Mouse (Mus musculus) MEL (cell line): Measurements from ENCODE around the gene Gria4. TPM values are rescaled to one million over a fixed set of nuclear protein-coding genes. Genes with fewer than 3 reads are reported as not detected.

Experiments
- DNase-seq: peaks from one replicate; pipeline ENCODE4 v3.0.0; 2011; ENCODE audit warnings: low read depth, low spot score
- H3K27ac ChIP-seq: 2 replicates; pipeline ENCODE4 v1.5.1; 2012; ENCODE audit warnings: low read depth, mild to moderate bottlenecking, control low read depth, low read length, moderate library complexity; ENCODE audit not compliant: control insufficient read depth
- H3K27me3 ChIP-seq, 2 experiments: fragments of 150-350 bp in 1 of 2; sonication (generic) in 1 of 2; 2 replicates each; pipeline ENCODE4 v1.6.1; 2012; ENCODE audit warnings: low read length in 2 of 2, mild to moderate bottlenecking in 2 of 2, improper control_type of control experiment in 1 of 2, moderate library complexity in 1 of 2; ENCODE audit not compliant: insufficient read depth in 2 of 2, control insufficient read depth in 1 of 2
- H3K36me3 ChIP-seq, 2 experiments: 2 replicates each; pipeline ENCODE4 v1.6.1; 2012 to 2014; ENCODE audit warnings: low read length in 2 of 2, improper control_type of control experiment in 1 of 2, inconsistent platforms in 1 of 2, mild to moderate bottlenecking in 1 of 2; ENCODE audit not compliant: insufficient read depth in 2 of 2, control insufficient read depth in 1 of 2
- H3K4me1 ChIP-seq, 2 experiments: fragments of 150-350 bp in 1 of 2; sonication (generic) in 1 of 2; 2 replicates each; pipeline ENCODE4 v1.6.1; 2012; ENCODE audit warnings: low read length in 2 of 2, improper control_type of control experiment in 1 of 2, mild to moderate bottlenecking in 1 of 2; ENCODE audit not compliant: insufficient read depth in 2 of 2, control insufficient read depth in 1 of 2
- H3K4me3 ChIP-seq, 2 experiments: fragments of 150-350 bp in 1 of 2; sonication (generic) in 1 of 2; 2 replicates each; pipeline ENCODE4 v1.5.1; 2012; ENCODE audit warnings: low read depth in 2 of 2, low read length in 2 of 2, mild to moderate bottlenecking in 2 of 2, moderate library complexity in 2 of 2, control low read depth in 1 of 2, improper control_type of control experiment in 1 of 2; ENCODE audit not compliant: control insufficient read depth in 1 of 2, insufficient read depth in 1 of 2
- H3K79me2 ChIP-seq: 2 replicates; pipeline ENCODE4 v1.6.1; 2012; ENCODE audit warnings: mild to moderate bottlenecking, low read length, moderate library complexity; ENCODE audit not compliant: control insufficient read depth, poor library complexity, insufficient read depth
- H3K9ac ChIP-seq: 2 replicates; pipeline ENCODE4 v1.6.1; 2012; ENCODE audit warnings: low read depth, mild to moderate bottlenecking, control low read depth, low read length, moderate library complexity; ENCODE audit not compliant: control insufficient read depth, poor library complexity, severe bottlenecking
- H3K9me3 ChIP-seq: fragments of 150-350 bp; sonication (generic); replicated peaks from 2 replicates; pipeline ENCODE4 v1.6.1; 2012; ENCODE audit warnings: mild to moderate bottlenecking, low read length, improper control_type of control experiment, moderate library complexity; ENCODE audit not compliant: insufficient read depth
- CHD1 ChIP-seq: IDR thresholded peaks from 2 replicates; pipeline ENCODE4 v1.6.1; 2012; ENCODE audit warnings: low read depth, mild to moderate bottlenecking, inconsistent platforms, low read length, improper control_type of control experiment
- CHD2 ChIP-seq: IDR thresholded peaks from 2 replicates; pipeline ENCODE4 v1.6.1; 2011; ENCODE audit warnings: low read length, improper control_type of control experiment
- CTCF ChIP-seq, 3 experiments: IDR thresholded peaks in 2 of 3; conservative IDR thresholded peaks in 1 of 3; 2 replicates each; pipeline ENCODE4 v1.5.1; 2011 to 2012; ENCODE audit warnings: low read length in 3 of 3, low read depth in 2 of 3, mild to moderate bottlenecking in 2 of 3, improper control_type of control experiment in 1 of 3, inconsistent platforms in 1 of 3, mixed read lengths in 1 of 3, moderate library complexity in 1 of 3; ENCODE audit not compliant: control insufficient read depth in 1 of 3, insufficient read depth in 1 of 3, poor library complexity in 1 of 3, severe bottlenecking in 1 of 3
- E2F4 ChIP-seq: IDR thresholded peaks from 2 replicates; pipeline ENCODE4 v1.6.1; 2011; ENCODE audit warnings: low read depth, low read length, improper control_type of control experiment, borderline replicate concordance
- ELF1 ChIP-seq: IDR thresholded peaks from 2 replicates; pipeline ENCODE4 v1.6.1; 2014; ENCODE audit warnings: low read depth, mild to moderate bottlenecking, inconsistent platforms, low read length, improper control_type of control experiment, moderate library complexity
- EP300 ChIP-seq, 2 experiments: IDR thresholded peaks; 2 replicates each; pipeline ENCODE4 v1.6.1; 2011; ENCODE audit warnings: improper control_type of control experiment in 2 of 2, low read length in 2 of 2, low read depth in 1 of 2, mild to moderate bottlenecking in 1 of 2
- ETS1 ChIP-seq: IDR thresholded peaks from 2 replicates; pipeline ENCODE4 v1.6.1; 2012; ENCODE audit warnings: low read depth, mild to moderate bottlenecking, inconsistent platforms, low read length, improper control_type of control experiment, moderate library complexity
- GABPA ChIP-seq: IDR thresholded peaks from 2 replicates; pipeline ENCODE4 v1.6.1; 2012; ENCODE audit warnings: low read depth, mild to moderate bottlenecking, inconsistent platforms, low read length, improper control_type of control experiment, moderate library complexity
- HCFC1 ChIP-seq: IDR thresholded peaks from 2 replicates; pipeline ENCODE4 v1.6.1; 2012; ENCODE audit warnings: low read depth, mild to moderate bottlenecking, inconsistent platforms, low read length, improper control_type of control experiment, moderate library complexity
- JUND ChIP-seq: IDR thresholded peaks from 2 replicates; pipeline ENCODE4 v1.6.1; 2011; ENCODE audit warnings: low read depth, mild to moderate bottlenecking, improper control_type of control experiment, low read length
- KAT2A ChIP-seq: conservative IDR thresholded peaks from 2 replicates; pipeline ENCODE4 v1.6.1; 2012; ENCODE audit warnings: low read depth, low read length, improper control_type of control experiment, inconsistent platforms
- MAFK ChIP-seq: IDR thresholded peaks from 2 replicates; pipeline ENCODE4 v1.6.1; 2011; ENCODE audit warnings: low read depth, mild to moderate bottlenecking, low read length, improper control_type of control experiment, borderline replicate concordance
- MAX ChIP-seq: IDR thresholded peaks from 2 replicates; pipeline ENCODE4 v1.6.1; 2011; ENCODE audit warnings: low read length, improper control_type of control experiment
- MAZ ChIP-seq: IDR thresholded peaks from 2 replicates; pipeline ENCODE4 v1.6.1; 2012; ENCODE audit warnings: low read depth, mild to moderate bottlenecking, inconsistent platforms, low read length, improper control_type of control experiment
- MXI1 ChIP-seq: IDR thresholded peaks from 2 replicates; pipeline ENCODE4 v1.6.1; 2011; ENCODE audit warnings: mild to moderate bottlenecking, low read depth, low read length, improper control_type of control experiment
- MYB ChIP-seq: IDR thresholded peaks from 2 replicates; pipeline ENCODE4 v1.6.1; 2011; ENCODE audit warnings: mild to moderate bottlenecking, low read depth, low read length, improper control_type of control experiment
- NELFE ChIP-seq: IDR thresholded peaks from 2 replicates; pipeline ENCODE4 v1.6.1; 2011; ENCODE audit warnings: low read depth, low read length, improper control_type of control experiment
- NRF1 ChIP-seq: IDR thresholded peaks from 2 replicates; pipeline ENCODE4 v1.6.1; 2014; ENCODE audit warnings: low read depth, mild to moderate bottlenecking, inconsistent platforms, low read length, improper control_type of control experiment, moderate library complexity; ENCODE audit not compliant: poor library complexity, insufficient read depth, severe bottlenecking
- POLR2A ChIP-seq, 2 experiments: IDR thresholded peaks; 2 replicates each; pipeline ENCODE4 v1.6.1; 2011 to 2012; ENCODE audit warnings: low read length in 2 of 2, mild to moderate bottlenecking in 2 of 2, control low read depth in 1 of 2, improper control_type of control experiment in 1 of 2, low read depth in 1 of 2, moderate library complexity in 1 of 2; ENCODE audit not compliant: control insufficient read depth in 1 of 2, insufficient read depth in 1 of 2, poor library complexity in 1 of 2
- POLR2AphosphoS2 ChIP-seq: IDR thresholded peaks from 2 replicates; pipeline ENCODE4 v1.6.1; 2011; ENCODE audit warnings: low read length, improper control_type of control experiment
- POLR2AphosphoS5 ChIP-seq: IDR thresholded peaks from 2 replicates; pipeline ENCODE4 v1.6.1; 2012; ENCODE audit warnings: low read depth, borderline replicate concordance, mild to moderate bottlenecking, inconsistent platforms, low read length, moderate library complexity, mixed read lengths
- SIN3A ChIP-seq: IDR thresholded peaks from 2 replicates; pipeline ENCODE4 v1.6.1; 2012; ENCODE audit warnings: low read length, improper control_type of control experiment, inconsistent platforms
- SMC3 ChIP-seq: IDR thresholded peaks from 2 replicates; pipeline ENCODE4 v1.6.1; 2011; ENCODE audit warnings: low read depth, low read length, improper control_type of control experiment
- TAL1 ChIP-seq: IDR thresholded peaks from 2 replicates; pipeline ENCODE4 v1.6.1; 2012; ENCODE audit warnings: mild to moderate bottlenecking, inconsistent platforms, low read length, moderate library complexity, mixed read lengths
- TCF12 ChIP-seq: IDR thresholded peaks from 2 replicates; pipeline ENCODE4 v1.6.1; 2014; ENCODE audit warnings: low read depth, mild to moderate bottlenecking, inconsistent platforms, low read length, improper control_type of control experiment, moderate library complexity
- USF2 ChIP-seq, 2 experiments: IDR thresholded peaks; 2 replicates each; pipeline ENCODE4 v1.6.1; 2011 to 2012; ENCODE audit warnings: improper control_type of control experiment in 2 of 2, low read length in 2 of 2, borderline replicate concordance in 1 of 2, inconsistent platforms in 1 of 2, low read depth in 1 of 2, mild to moderate bottlenecking in 1 of 2; ENCODE audit not compliant: insufficient read depth in 1 of 2
- ZC3H11A ChIP-seq: IDR thresholded peaks from 2 replicates; pipeline ENCODE4 v1.6.1; 2012; ENCODE audit warnings: low read depth, mild to moderate bottlenecking, inconsistent platforms, low read length, improper control_type of control experiment
- ZKSCAN1 ChIP-seq: IDR thresholded peaks from 2 replicates; pipeline ENCODE4 v1.6.1; 2012; ENCODE audit warnings: low read depth, mild to moderate bottlenecking, inconsistent platforms, low read length, improper control_type of control experiment, moderate library complexity
- ZMIZ1 ChIP-seq: IDR thresholded peaks from 2 replicates; pipeline ENCODE4 v1.6.1; 2012; ENCODE audit warnings: low read depth, mild to moderate bottlenecking, inconsistent platforms, low read length, improper control_type of control experiment, moderate library complexity
- ZNF384 ChIP-seq: IDR thresholded peaks from 2 replicates; pipeline ENCODE4 v1.6.1; 2012; ENCODE audit warnings: low read depth, mild to moderate bottlenecking, inconsistent platforms, low read length, improper control_type of control experiment
- polyA plus RNA-seq, 2 experiments: library from polyadenylated mRNA; stranded (reverse) in 1 of 2; unstranded in 1 of 2; fragments of >175 nt in 1 of 2; fragments of >200 nt in 1 of 2; gene quantifications; 2 replicates each; pipeline versions ENCODE4 v1.2.1 to v1.2.4; 2012; ENCODE audit warnings: low replicate concordance in 2 of 2, low read depth in 1 of 2; ENCODE audit not compliant: insufficient read length in 2 of 2, insufficient read depth in 1 of 2, missing spikeins in 1 of 2
- total RNA-seq: library from RNA; depleted of rRNA; stranded (reverse); fragments of 300-350 nt; gene quantifications from 2 replicates; pipeline ENCODE4 v1.2.3, GENCODE M21; 2012

The Gria4 gene
- total and polyA plus RNA-seq, 3 experiments, result not detected

DNA sequence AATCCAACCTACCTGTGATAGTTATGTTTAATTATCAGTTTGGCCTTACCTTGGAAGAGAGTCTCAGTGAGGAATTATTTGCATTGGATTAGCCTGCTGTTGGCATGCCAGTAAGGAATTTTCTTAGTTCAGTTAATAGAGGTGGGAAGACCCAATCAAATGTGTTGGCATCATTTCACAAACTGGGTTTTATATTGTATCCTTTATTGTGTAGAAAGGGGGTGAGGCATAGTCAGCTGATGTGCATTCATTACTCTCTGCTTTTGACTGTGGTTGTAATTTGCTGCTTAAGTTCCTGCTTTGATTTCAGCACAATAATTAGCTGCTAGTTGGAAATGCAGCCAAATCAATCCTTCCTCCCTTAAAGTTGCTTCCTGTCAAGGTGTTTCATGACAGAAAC, 83.7 kb downstream of the Gria4 start:
- no peaks in the 10 kb centered on the region for H3K27me3 ChIP-seq
- DNase-seq, result no peak
- H3K36me3 ChIP-seq, result no peaks in the 10 kb centered on the region
- no peaks in the 10 kb centered on the region for H3K4me1 ChIP-seq
- H3K27ac ChIP-seq, result no peak overlapping the region
- TF ChIP-seq EP300 (IDR thresholded peaks at IDR 0.05; ENCODE audit: low read depth in 1 of 2, low read length in 2 of 2), result no peak
- no peak for TF ChIP-seq POLR2A (IDR thresholded peaks at IDR 0.05; ENCODE audit: control insufficient read depth in 1 of 2, insufficient read depth in 1 of 2, low read depth in 1 of 2, low read length in 2 of 2, poor library complexity in 1 of 2)
- no peak for TF ChIP-seq NELFE
- no peak for TF ChIP-seq USF2 (IDR thresholded peaks at IDR 0.05; ENCODE audit: borderline replicate concordance in 1 of 2, insufficient read depth in 1 of 2, low read depth in 1 of 2, low read length in 2 of 2)
- TF ChIP-seq E2F4, result no peak
- no peak for TF ChIP-seq CTCF (IDR thresholded peaks at IDR 0.05 in 2 of 3, conservative IDR thresholded peaks at IDR 0.05 in 1 of 3; ENCODE audit: control insufficient read depth in 1 of 3, insufficient read depth in 1 of 3, low read depth in 2 of 3, low read length in 3 of 3, poor library complexity in 1 of 3, severe bottlenecking in 1 of 3)
- TF ChIP-seq MYB, result no peak
- TF ChIP-seq POLR2AphosphoS2, result no peak
- TF ChIP-seq ZKSCAN1, result no peak
- no peak for TF ChIP-seq POLR2AphosphoS5
- no peak for TF ChIP-seq KAT2A
- no peak for TF ChIP-seq JUND
- TF ChIP-seq CHD1, result no peak
- no peak for TF ChIP-seq TCF12
- no peak for TF ChIP-seq NRF1
- TF ChIP-seq ZC3H11A, result no peak
- no peak for TF ChIP-seq CHD2
- no peak for TF ChIP-seq MAZ
- no peak for TF ChIP-seq MXI1
- TF ChIP-seq ZMIZ1, result no peak
- H3K9me3 ChIP-seq, result no peaks in the 10 kb centered on the region
- no peak overlapping the region for H3K4me3 ChIP-seq
- no peak overlapping the region for H3K9ac ChIP-seq
- no peaks in the 10 kb centered on the region for H3K79me2 ChIP-seq

DNA sequence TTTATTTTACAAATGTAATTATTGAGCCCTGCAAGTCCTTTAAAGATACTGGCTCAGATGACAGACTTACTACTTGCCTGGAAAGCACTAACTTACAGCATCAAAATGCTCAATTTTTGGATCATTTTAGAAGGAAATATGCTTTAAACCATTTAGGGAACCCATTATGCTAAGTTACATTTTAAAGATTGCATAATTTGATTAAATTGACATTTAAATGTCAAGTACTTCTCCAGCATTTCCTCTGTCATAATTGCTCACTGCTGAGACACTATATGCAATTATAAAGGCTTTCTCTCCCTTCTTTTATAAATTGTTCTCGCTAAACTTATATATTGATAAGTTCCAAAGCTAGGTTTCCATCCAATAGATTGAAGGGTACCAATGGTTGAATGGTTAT, 108.9 kb downstream of the Gria4 start:
- H3K4me1 ChIP-seq, result no peaks in the 10 kb centered on the region
- no peaks in the 10 kb centered on the region for H3K9me3 ChIP-seq
- no peaks in the 10 kb centered on the region for H3K79me2 ChIP-seq
- H3K36me3 ChIP-seq, result no peaks in the 10 kb centered on the region
- no peak overlapping the region for H3K9ac ChIP-seq
- no peak for DNase-seq
- no peaks in the 10 kb centered on the region for H3K27me3 ChIP-seq
- no peak overlapping the region for H3K27ac ChIP-seq
- TF ChIP-seq TCF12 (no peak), MXI1 (no peak), ZKSCAN1 (no peak), MAZ (no peak), SMC3 (no peak), HCFC1 (no peak), ZC3H11A (no peak), MAFK (no peak), SIN3A (no peak), CHD2 (no peak), POLR2A (IDR thresholded peaks at IDR 0.05; ENCODE audit: control insufficient read depth in 1 of 2, insufficient read depth in 1 of 2, low read depth in 1 of 2, low read length in 2 of 2, poor library complexity in 1 of 2) (no peak), MYB (no peak), MAX (no peak), ELF1 (no peak), ETS1 (no peak), CTCF (IDR thresholded peaks at IDR 0.05 in 2 of 3, conservative IDR thresholded peaks at IDR 0.05 in 1 of 3; ENCODE audit: control insufficient read depth in 1 of 3, insufficient read depth in 1 of 3, low read depth in 2 of 3, low read length in 3 of 3, poor library complexity in 1 of 3, severe bottlenecking in 1 of 3) (no peak), GABPA (no peak), TAL1 (no peak), ZNF384 (no peak), POLR2AphosphoS2 (no peak)
- no peak overlapping the region for H3K4me3 ChIP-seq
